Mouse (Mus musculus): Measurements from ENCODE around the gene Sec14l3.

Gene Sec14l3

DNA sequence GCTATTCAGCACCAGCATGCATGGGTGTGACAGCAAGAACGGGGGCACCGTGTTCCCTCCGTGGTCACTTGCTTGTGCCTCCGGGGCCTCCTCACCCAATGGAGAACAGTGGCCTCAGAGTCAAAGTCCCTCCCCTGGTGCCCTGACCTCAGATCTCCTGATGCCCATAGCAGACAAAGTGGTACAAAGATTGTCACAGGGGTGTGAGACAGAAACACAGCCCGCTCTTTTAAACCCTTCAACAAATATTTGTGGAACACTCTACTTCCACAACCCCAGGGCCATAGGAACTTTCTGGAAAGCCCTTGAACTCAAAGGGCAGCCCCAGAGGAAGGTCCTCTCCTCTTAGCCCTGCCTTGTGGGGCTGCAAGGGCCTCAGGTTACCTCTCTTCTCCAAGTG lies 57.6 kb downstream of the Sec14l3 start:
- H3K4me1 ChIP-seq (replicated peaks; ENCODE audit: low read depth, low read length): peaks cover 59% of the 10 kb centered on the region
- H3K9me3 ChIP-seq (ENCODE audit: low read length): peaks cover 6% of the 10 kb centered on the region; the same call in 1 of the 2 replicates
- H3K4me3 ChIP-seq (replicated peaks; ENCODE audit: low read length): peak overlapping the region; percentile 79
- peaks cover 27% of the 10 kb centered on the region for H3K27me3 ChIP-seq (ENCODE audit: insufficient read depth, low read length)
- H3K36me3 ChIP-seq (ENCODE audit: insufficient read depth, low read length): peaks cover 14% of the 10 kb centered on the region
- TF ChIP-seq CTCF (conservative IDR thresholded peaks at IDR 0.05; ENCODE audit: low read length): no peak
- no peak for TF ChIP-seq NANOG (IDR thresholded peaks at IDR 0.05; ENCODE audit: borderline replicate concordance, low read length)
- TF ChIP-seq POU5F1 (IDR thresholded peaks at IDR 0.05; ENCODE audit: borderline replicate concordance, low read length): no peak

DNA sequence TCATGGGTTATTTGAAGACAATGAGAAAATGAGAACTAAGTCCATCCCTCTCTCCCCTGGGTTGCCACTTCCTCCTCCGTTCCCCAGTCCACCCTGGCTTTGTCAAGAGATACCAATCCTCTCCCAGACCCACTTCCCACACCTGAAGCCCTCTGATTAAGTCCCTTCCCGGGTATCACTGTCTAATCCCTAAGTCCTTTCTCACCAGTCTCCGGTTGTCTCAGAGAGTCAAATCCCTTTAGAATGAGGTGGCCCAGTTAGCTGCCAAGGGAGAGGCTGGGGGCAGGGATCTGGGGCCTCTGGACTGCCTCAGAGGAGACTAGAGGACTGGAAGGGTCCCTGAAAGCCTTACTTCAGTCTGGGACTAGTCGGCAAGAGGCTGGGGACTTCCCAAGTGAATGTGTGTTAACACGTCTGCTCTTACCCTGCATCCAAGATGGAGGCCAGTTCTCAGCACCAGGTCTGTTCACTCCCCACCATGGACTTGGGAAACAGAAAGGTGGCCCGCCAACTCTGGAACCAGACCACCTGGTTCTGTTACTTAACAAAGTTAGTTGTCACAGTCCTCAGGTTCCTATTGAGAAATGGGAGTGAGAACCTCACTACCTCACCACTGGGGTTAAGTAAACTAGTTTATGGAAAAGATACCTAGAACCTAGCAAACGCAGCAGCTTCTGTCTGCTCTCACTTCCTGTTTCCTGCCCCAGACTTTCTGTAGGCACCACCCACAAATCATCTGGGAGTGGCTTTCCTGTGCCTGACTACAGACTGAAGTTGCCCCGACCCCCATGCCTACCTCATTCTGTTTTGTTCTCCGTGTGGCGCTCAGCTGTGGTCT lies 58.3 kb downstream of the Sec14l3 start, which contains the start of gene Sec14l2:
Gene Sec14l2 (minus strand): TSS at position 674 of the 838 bp plus-strand sequence.
- H3K4me3 ChIP-seq (replicated peaks; ENCODE audit: low read length): peak within 1 kb of the TSS; percentile 79
- H3K27me3 ChIP-seq (ENCODE audit: insufficient read depth, low read length): peaks cover 20% of the 10 kb centered on the region
- peaks cover 14% of the 10 kb centered on the region for H3K36me3 ChIP-seq (ENCODE audit: insufficient read depth, low read length)
- TF ChIP-seq POU5F1 (IDR thresholded peaks at IDR 0.05; ENCODE audit: borderline replicate concordance, low read length): no peak
- TF ChIP-seq CTCF (conservative IDR thresholded peaks at IDR 0.05; ENCODE audit: low read length): no peak
- TF ChIP-seq NANOG (IDR thresholded peaks at IDR 0.05; ENCODE audit: borderline replicate concordance, low read length): no peak
- peaks cover 6% of the 10 kb centered on the region; the same call in 1 of the 2 replicates for H3K9me3 ChIP-seq (ENCODE audit: low read length)
- peaks cover 54% of the 10 kb centered on the region for H3K4me1 ChIP-seq (replicated peaks; ENCODE audit: low read depth, low read length)

DNA sequence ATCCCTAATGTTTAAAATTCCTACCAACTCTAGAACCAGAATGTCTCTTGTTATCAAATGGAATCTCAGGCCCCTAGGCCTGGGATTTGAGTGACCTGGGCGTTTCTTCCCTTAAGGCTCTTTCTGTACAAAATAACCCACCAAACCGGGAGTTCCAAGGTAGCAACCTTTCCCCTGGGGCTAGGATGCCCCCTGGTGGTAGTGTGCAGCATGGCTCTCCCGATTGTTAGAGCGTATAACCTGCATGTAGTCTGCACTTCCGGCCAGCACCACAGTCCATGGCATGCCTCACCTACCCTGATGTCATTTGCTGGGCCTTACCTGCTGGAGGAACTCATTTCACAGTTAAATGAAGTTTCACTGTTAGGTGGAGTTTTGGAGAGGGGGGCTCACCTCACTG lies 59.3 kb downstream of the Sec14l3 start:
- H3K4me1 ChIP-seq (replicated peaks; ENCODE audit: low read depth, low read length): peaks cover 47% of the 10 kb centered on the region
- peaks cover 12% of the 10 kb centered on the region for H3K27me3 ChIP-seq (ENCODE audit: insufficient read depth, low read length)
- peaks cover 14% of the 10 kb centered on the region for H3K36me3 ChIP-seq (ENCODE audit: insufficient read depth, low read length)
- TF ChIP-seq POU5F1 (IDR thresholded peaks at IDR 0.05; ENCODE audit: borderline replicate concordance, low read length) (no peak), CTCF (conservative IDR thresholded peaks at IDR 0.05; ENCODE audit: low read length) (peak; percentile 98)
- H3K4me3 ChIP-seq (replicated peaks; ENCODE audit: low read length): peak overlapping the region; percentile 79
- H3K9me3 ChIP-seq (ENCODE audit: low read length): peaks cover 6% of the 10 kb centered on the region; the same call in 1 of the 2 replicates

DNA sequence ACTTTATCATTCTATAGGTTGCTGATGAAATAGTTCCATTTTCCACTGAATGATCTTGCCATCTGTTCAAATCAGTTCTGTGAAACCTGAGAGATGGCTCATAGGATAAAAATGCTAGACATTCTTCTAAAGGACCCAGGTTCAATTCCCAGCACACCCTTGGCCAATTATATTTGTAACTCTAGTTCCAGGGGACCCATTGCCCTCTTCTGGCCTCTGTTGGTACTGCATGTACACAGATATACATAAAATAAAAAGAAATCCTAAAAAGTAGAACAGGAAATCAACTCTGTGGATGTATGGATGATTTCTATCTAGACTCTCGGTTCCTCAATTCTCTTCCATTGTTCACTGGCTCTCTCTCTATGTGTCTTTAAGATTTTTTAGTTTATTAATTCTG lies 62.4 kb downstream of the Sec14l3 start:
- H3K4me1 ChIP-seq (replicated peaks; ENCODE audit: low read depth, low read length): peaks cover 46% of the 10 kb centered on the region
- H3K9me3 ChIP-seq (ENCODE audit: low read length): peaks cover 6% of the 10 kb centered on the region; the same call in 1 of the 2 replicates
- no peak overlapping the region for H3K4me3 ChIP-seq (replicated peaks; ENCODE audit: low read length)
- H3K27me3 ChIP-seq (ENCODE audit: insufficient read depth, low read length): peaks cover 15% of the 10 kb centered on the region; the same call in 1 of the 2 replicates
- no peaks in the 10 kb centered on the region for H3K36me3 ChIP-seq (ENCODE audit: insufficient read depth, low read length)
- TF ChIP-seq CTCF (conservative IDR thresholded peaks at IDR 0.05; ENCODE audit: low read length) (peak; percentile 63), NANOG (IDR thresholded peaks at IDR 0.05; ENCODE audit: borderline replicate concordance, low read length) (no peak), POU5F1 (IDR thresholded peaks at IDR 0.05; ENCODE audit: borderline replicate concordance, low read length) (no peak)

Data from E14TG2a.4 (cell line).